Mouse (Mus musculus) G1E (cell line): Measurements from ENCODE around the gene Caln1. TPM values are rescaled to one million over a fixed set of nuclear protein-coding genes. Genes with fewer than 3 reads are reported as not detected.
"Not testable (repeated sequence)": the region's sequence is repeated elsewhere in the genome, so short reads cannot be mapped to it uniquely, and the experiment has no call there.

Experiments
- ATAC-seq: 2 replicates; pipeline ENCODE4 v1.8.0; 2016; ENCODE audit warnings: mild to moderate bottlenecking; ENCODE audit not compliant: insufficient number of reproducible peaks, poor library complexity, low FRiP score, severe bottlenecking; ENCODE audit errors: extremely low read depth
- DNase-seq: peaks from one replicate; pipeline ENCODE4 v3.0.0; 2012; ENCODE audit warnings: low spot score
- H3K27me3 ChIP-seq: 2 replicates; pipeline ENCODE4 v1.6.1; 2012; ENCODE audit warnings: mild to moderate bottlenecking, low read length, inconsistent platforms; ENCODE audit not compliant: insufficient read depth
- H3K36me3 ChIP-seq: replicated peaks from 2 replicates; pipeline ENCODE3; 2012; ENCODE audit warnings: mild to moderate bottlenecking, inconsistent platforms
- H3K4me1 ChIP-seq: 2 replicates; pipeline ENCODE4 v1.6.1; 2012; ENCODE audit warnings: low read depth, low read length, inconsistent platforms, mixed read lengths; ENCODE audit not compliant: insufficient read depth
- H3K4me3 ChIP-seq: 2 replicates; pipeline ENCODE4 v1.5.1; 2012; ENCODE audit warnings: low read depth, mild to moderate bottlenecking, inconsistent platforms, low read length, moderate library complexity, mixed read lengths
- H3K9me3 ChIP-seq: replicated peaks from 2 replicates; pipeline ENCODE4 v1.6.1; 2012; ENCODE audit warnings: inconsistent platforms
- CTCF ChIP-seq: IDR thresholded peaks from 2 replicates; pipeline ENCODE4 v1.5.1; 2012; ENCODE audit warnings: low read depth, low read length, inconsistent platforms, mixed read lengths
- GATA1 ChIP-seq: IDR thresholded peaks from 2 replicates; pipeline ENCODE4 v1.6.1; 2012; ENCODE audit warnings: borderline replicate concordance, low read length, inconsistent platforms, mixed read lengths
- GATA2 ChIP-seq: IDR thresholded peaks from 2 replicates; pipeline ENCODE4 v1.6.1; 2012; ENCODE audit warnings: low read depth, low read length, inconsistent platforms, borderline replicate concordance
- POLR2AphosphoS5 ChIP-seq: IDR thresholded peaks from 2 replicates; pipeline ENCODE4 v1.6.1; 2012; ENCODE audit warnings: low read depth, low read length, inconsistent platforms; ENCODE audit not compliant: insufficient replicate concordance
- TAL1 ChIP-seq: conservative IDR thresholded peaks from 2 replicates; pipeline ENCODE4 v1.6.1; 2012; ENCODE audit warnings: low read depth, low read length, inconsistent platforms, mixed read lengths
- polyA plus RNA-seq: library from polyadenylated mRNA; stranded (reverse); fragments of >175 nt; gene quantifications from 2 replicates; pipeline ENCODE4 v1.2.3, GENCODE M21; 2012
- total RNA-seq, 2 experiments: library from RNA; stranded (forward) in 1 of 2; stranded (reverse) in 1 of 2; fragments of 200-1000 nt in 1 of 2; fragments of >200 nt in 1 of 2; fragmentation: Nextera tagmentation in 1 of 2; gene quantifications; 2 replicates each; pipeline ENCODE4 v1.2.3; 2014 to 2017

Gene Caln1
- total and polyA plus RNA-seq, 3 experiments = 0.11 TPM; not detected in 2

GRCm38 (mm10) chr5:130614209-130614608 lies 245.0 kb downstream of the Caln1 start:
- DNase-seq (no peak), ATAC-seq (no peak)
- TF ChIP-seq CTCF (no peak), TAL1 (no peak), GATA1 (no peak), GATA2 (no peak), POLR2AphosphoS5 (no peak)
- Histone ChIP-seq H3K36me3 (no peaks in the 10 kb centered on the region), H3K4me1 (no peaks in the 10 kb centered on the region), H3K9me3 (peaks cover 62% of the 10 kb centered on the region), H3K4me3 (no peak overlapping the region), H3K27me3 (no peaks in the 10 kb centered on the region)

GRCm38 (mm10) chr5:130620060-130620459 lies 250.8 kb downstream of the Caln1 start:
- ATAC-seq (no peak), DNase-seq (no peak)
- no peaks in the 10 kb centered on the region for H3K4me1 ChIP-seq
- no peaks in the 10 kb centered on the region for H3K27me3 ChIP-seq
- TF ChIP-seq POLR2AphosphoS5 (no peak), TAL1 (no peak), GATA2 (no peak)
- H3K9me3 ChIP-seq = peaks cover 55% of the 10 kb centered on the region
- no peak overlapping the region for H3K4me3 ChIP-seq
- no peaks in the 10 kb centered on the region for H3K36me3 ChIP-seq

GRCm38 (mm10) chr5:130623206-130623605 lies 254.0 kb downstream of the Caln1 start:
- no peaks in the 10 kb centered on the region for H3K4me1 ChIP-seq
- no peaks in the 10 kb centered on the region for H3K36me3 ChIP-seq
- H3K9me3 ChIP-seq = peaks cover 40% of the 10 kb centered on the region
- H3K4me3 ChIP-seq = no peak overlapping the region
- TF ChIP-seq CTCF (no peak), TAL1 (no peak), POLR2AphosphoS5 (no peak), GATA2 (no peak), GATA1 (no peak)
- H3K27me3 ChIP-seq = no peaks in the 10 kb centered on the region
- ATAC-seq (no peak), DNase-seq (no peak)

GRCm38 (mm10) chr5:130627800-130628199 lies 258.5 kb downstream of the Caln1 start:
- no peak overlapping the region for H3K4me3 ChIP-seq
- TF ChIP-seq POLR2AphosphoS5 (no peak), GATA2 (no peak), TAL1 (no peak), GATA1 (no peak), CTCF (no peak)
- no peaks in the 10 kb centered on the region for H3K27me3 ChIP-seq
- ATAC-seq (no peak), DNase-seq (no peak)
- H3K9me3 ChIP-seq = peaks cover 54% of the 10 kb centered on the region
- no peaks in the 10 kb centered on the region for H3K36me3 ChIP-seq
- no peaks in the 10 kb centered on the region for H3K4me1 ChIP-seq

- Histone ChIP-seq H3K27me3 (no peaks in the 10 kb centered on the region), H3K36me3 (no peaks in the 10 kb centered on the region), H3K9me3 (peaks cover 23% of the 10 kb centered on the region), H3K4me3 (no peak overlapping the region), H3K4me1 (no peaks in the 10 kb centered on the region)
- DNase-seq (no peak), ATAC-seq (no peak)
- TF ChIP-seq TAL1 (no peak), CTCF (no peak), GATA2 (no peak), GATA1 (no peak), POLR2AphosphoS5 (no peak)
Measured at GRCm38 (mm10) chr5:130635397-130635796, 266.1 kb downstream of the Caln1 start.

- Histone ChIP-seq H3K27me3 (no peaks in the 10 kb centered on the region), H3K36me3 (no peaks in the 10 kb centered on the region), H3K4me1 (no peaks in the 10 kb centered on the region), H3K9me3 (peaks cover 20% of the 10 kb centered on the region), H3K4me3 (no peak overlapping the region)
- DNase-seq (no peak), ATAC-seq (no peak)
- TF ChIP-seq GATA1 = no peak
- no peak for TF ChIP-seq TAL1
- no peak for TF ChIP-seq CTCF
- TF ChIP-seq POLR2AphosphoS5 = no peak
- no peak for TF ChIP-seq GATA2
Measured at GRCm38 (mm10) chr5:130641881-130642280, 272.6 kb downstream of the Caln1 start.

- H3K4me1 ChIP-seq, H3K36me3 ChIP-seq, DNase-seq, H3K4me3 ChIP-seq, H3K27me3 ChIP-seq, ATAC-seq: not testable (repeated sequence)
- peaks cover 29% of the 10 kb centered on the region for H3K9me3 ChIP-seq
Measured at GRCm38 (mm10) chr5:130646126-130646525, 276.9 kb downstream of the Caln1 start.
